Mouse (Mus musculus): ENCODE measurements around the gene Gm49336. TPM values are rescaled to one million over a fixed set of nuclear protein-coding genes. Genes with fewer than 3 reads are reported as not detected.

Gene Gm49336
- total and polyA plus RNA-seq, 2 experiments from 2014 or later, result 33.1 to 78.3 TPM

DNA sequence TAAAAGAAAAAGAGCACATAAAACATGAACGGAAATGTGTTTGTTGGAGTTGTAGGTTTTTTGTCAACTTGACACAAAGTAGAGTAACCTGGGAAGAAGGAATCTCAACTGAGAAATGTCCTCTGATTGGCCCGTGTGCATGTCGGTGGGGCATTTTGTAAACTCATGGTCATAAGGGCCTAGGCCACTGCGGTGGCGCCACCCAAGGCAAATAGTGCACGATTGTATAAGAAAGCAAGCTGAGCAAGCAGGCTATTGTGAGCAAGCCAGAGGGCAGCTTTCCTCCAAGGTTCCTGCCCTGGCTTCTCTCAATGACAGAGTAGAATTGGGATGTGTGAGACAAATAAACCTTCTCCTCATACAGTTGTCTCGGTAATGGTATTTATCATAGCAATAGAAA is 42.1 kb downstream of the Gm49336 start:
- H3K27me3 ChIP-seq (ENCODE audit: insufficient read depth, low read length), result no peaks in the 10 kb centered on the region
- WGBS, result 90% methylated on average over 7 of the region's 7 CpGs

DNA sequence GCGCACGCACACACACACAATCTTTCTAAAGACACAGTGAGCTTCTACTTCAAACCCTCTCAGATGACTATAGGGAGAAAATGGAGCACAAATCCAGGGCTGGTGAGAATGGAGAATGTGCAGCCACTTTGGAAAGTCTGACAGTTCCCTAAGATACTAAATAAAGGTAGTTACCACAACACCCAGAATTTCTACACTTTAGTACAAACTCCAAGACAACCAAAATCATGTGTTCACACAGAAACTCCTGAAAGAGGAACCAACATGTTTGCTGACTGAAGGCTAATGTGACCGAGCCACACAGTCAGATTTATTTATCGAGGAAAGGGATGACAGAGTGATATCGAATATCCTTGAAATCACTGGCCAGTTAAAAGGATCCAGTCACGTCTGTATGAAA is 46.3 kb downstream of the Gm49336 start:
- H3K9ac ChIP-seq (replicated peaks; ENCODE audit: low read length), result no peak overlapping the region
- TF ChIP-seq CTCF (IDR thresholded peaks at IDR 0.05; ENCODE audit: low read depth), result no peak
- H3K4me3 ChIP-seq (ENCODE audit: low read length), result no peak overlapping the region
- H3K4me1 ChIP-seq (ENCODE audit: insufficient read depth, low read length), result no peaks in the 10 kb centered on the region
- no peaks in the 10 kb centered on the region for H3K36me3 ChIP-seq (ENCODE audit: insufficient read depth, low read length)
- H3K27me3 ChIP-seq (ENCODE audit: insufficient read depth, low read length), result no peaks in the 10 kb centered on the region
- no peak overlapping the region for H3K4me2 ChIP-seq (ENCODE audit: low read depth, low read length)
- 93% methylated on average over 6 of the region's 6 CpGs for WGBS
- no peak overlapping the region for H3K27ac ChIP-seq
- ATAC-seq (no peak), DNase-seq (ENCODE audit: low spot score) (no peak)
- H3K9me3 ChIP-seq (ENCODE audit: low read length), result no peaks in the 10 kb centered on the region

More for the DNA sequence above, 42.1 kb downstream of the Gm49336 start:
- no peak overlapping the region for H3K9ac ChIP-seq (replicated peaks; ENCODE audit: low read length)
- H3K36me3 ChIP-seq (ENCODE audit: insufficient read depth, low read length), result no peaks in the 10 kb centered on the region
- no peak for ATAC-seq
- H3K27ac ChIP-seq, result no peak overlapping the region
- H3K4me3 ChIP-seq (ENCODE audit: low read length), result no peak overlapping the region
- TF ChIP-seq CTCF (IDR thresholded peaks at IDR 0.05; ENCODE audit: low read depth), result no peak
- no peak overlapping the region for H3K4me2 ChIP-seq (ENCODE audit: low read depth, low read length)
- H3K9me3 ChIP-seq (ENCODE audit: low read length), result no peaks in the 10 kb centered on the region
- no peak for DNase-seq (ENCODE audit: low spot score)
- H3K4me1 ChIP-seq (ENCODE audit: insufficient read depth, low read length), result no peaks in the 10 kb centered on the region

DNA sequence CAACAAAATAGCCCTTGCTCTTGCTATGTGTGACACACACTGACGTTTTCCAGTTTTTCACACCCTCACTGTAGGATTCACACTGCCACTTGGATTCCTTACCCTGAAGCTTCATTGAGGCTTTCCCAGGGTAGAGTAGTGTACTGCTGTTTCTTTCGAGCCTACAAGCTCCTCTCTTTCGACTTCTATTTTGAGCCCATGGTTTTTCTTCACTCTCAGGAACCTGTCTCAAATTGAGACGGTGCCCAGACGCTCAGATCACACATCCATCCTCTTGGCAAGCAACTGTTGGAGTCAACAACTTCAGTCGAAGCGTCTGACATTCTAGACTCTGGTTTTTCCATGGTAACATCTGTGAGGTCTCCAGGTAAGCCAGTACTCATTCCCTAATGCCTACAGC is 54.4 kb downstream of the Gm49336 start, which contains the start of gene Atp8a2:
TSS of gene Atp8a2 (minus strand) at position 296 of the 400 bp plus-strand sequence.
- DNase-seq (ENCODE audit: low spot score) (no peak), ATAC-seq (no peak)
- 76% methylated on average over 7 of the region's 7 CpGs for WGBS
- Histone ChIP-seq H3K9ac (replicated peaks; ENCODE audit: low read length) (no peak within 1 kb of the TSS), H3K4me3 (ENCODE audit: low read length) (no peak within 1 kb of the TSS), H3K4me1 (ENCODE audit: insufficient read depth, low read length) (no peaks in the 10 kb centered on the region), H3K9me3 (ENCODE audit: low read length) (no peaks in the 10 kb centered on the region), H3K27ac (no peak within 1 kb of the TSS), H3K4me2 (ENCODE audit: low read depth, low read length) (no peak within 1 kb of the TSS), H3K36me3 (ENCODE audit: insufficient read depth, low read length) (no peaks in the 10 kb centered on the region), H3K27me3 (ENCODE audit: insufficient read depth, low read length) (no peaks in the 10 kb centered on the region)
- TF ChIP-seq CTCF (IDR thresholded peaks at IDR 0.05; ENCODE audit: low read depth), result no peak

DNA sequence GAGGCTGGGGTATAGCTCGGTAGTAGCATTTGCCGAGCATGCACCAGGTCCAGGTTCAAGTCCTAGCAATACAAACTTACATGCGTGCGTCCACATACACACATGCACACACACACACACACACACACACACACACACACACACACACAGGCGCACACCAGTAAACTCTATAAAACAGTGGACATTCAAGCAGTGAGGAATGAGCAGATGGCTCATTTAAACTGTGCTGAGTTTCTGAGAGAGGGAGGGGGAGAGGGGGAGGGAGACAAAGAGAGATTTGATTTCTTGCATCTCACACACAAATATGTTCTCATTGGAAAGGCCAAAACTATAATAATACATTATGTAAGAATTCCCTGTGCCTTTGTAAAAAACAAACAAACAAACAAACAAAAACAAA is 55.3 kb downstream of the Gm49336 start:
- H3K36me3 ChIP-seq (ENCODE audit: insufficient read depth, low read length), result no peaks in the 10 kb centered on the region
- no peaks in the 10 kb centered on the region for H3K4me1 ChIP-seq (ENCODE audit: insufficient read depth, low read length)
- ATAC-seq (no peak), DNase-seq (ENCODE audit: low spot score) (no peak)
- no peak overlapping the region for H3K4me3 ChIP-seq (ENCODE audit: low read length)
- no peaks in the 10 kb centered on the region for H3K9me3 ChIP-seq (ENCODE audit: low read length)
- no peak overlapping the region for H3K27ac ChIP-seq
- WGBS, result 81% methylated on average over 5 of the region's 5 CpGs
- H3K9ac ChIP-seq (replicated peaks; ENCODE audit: low read length), result no peak overlapping the region
- no peak overlapping the region for H3K4me2 ChIP-seq (ENCODE audit: low read depth, low read length)
- no peak for TF ChIP-seq CTCF (IDR thresholded peaks at IDR 0.05; ENCODE audit: low read depth)
- H3K27me3 ChIP-seq (ENCODE audit: insufficient read depth, low read length), result no peaks in the 10 kb centered on the region

DNA sequence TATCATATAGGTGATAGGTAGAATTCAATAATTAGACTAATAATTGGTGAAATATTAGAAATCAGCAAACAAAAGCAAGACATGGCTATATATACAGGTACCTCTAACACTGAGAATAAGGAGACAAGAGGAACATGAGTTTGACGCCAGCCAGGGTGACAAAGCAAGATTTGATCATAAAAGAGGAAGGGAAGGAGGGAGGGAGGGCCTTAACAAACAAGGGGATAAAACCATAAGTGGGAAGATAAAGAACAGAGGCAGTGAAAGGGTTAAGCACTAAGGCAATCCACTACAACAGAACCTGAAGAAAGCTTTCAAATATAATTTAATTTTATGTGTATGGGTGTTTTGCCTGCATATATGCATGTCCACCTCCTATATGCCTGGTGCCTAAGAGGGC is 56.7 kb downstream of the Gm49336 start:
- Histone ChIP-seq H3K27me3 (ENCODE audit: insufficient read depth, low read length) (no peaks in the 10 kb centered on the region), H3K27ac (no peak overlapping the region), H3K9ac (replicated peaks; ENCODE audit: low read length) (no peak overlapping the region), H3K36me3 (ENCODE audit: insufficient read depth, low read length) (no peaks in the 10 kb centered on the region), H3K4me3 (ENCODE audit: low read length) (no peak overlapping the region), H3K4me2 (ENCODE audit: low read depth, low read length) (no peak overlapping the region), H3K4me1 (ENCODE audit: insufficient read depth, low read length) (no peaks in the 10 kb centered on the region), H3K9me3 (ENCODE audit: low read length) (no peaks in the 10 kb centered on the region)
- no peak for DNase-seq (ENCODE audit: low spot score)
- 86% methylated on average over 1 of the region's 1 CpGs for WGBS
- no peak for ATAC-seq
- TF ChIP-seq CTCF (IDR thresholded peaks at IDR 0.05; ENCODE audit: low read depth), result no peak

DNA sequence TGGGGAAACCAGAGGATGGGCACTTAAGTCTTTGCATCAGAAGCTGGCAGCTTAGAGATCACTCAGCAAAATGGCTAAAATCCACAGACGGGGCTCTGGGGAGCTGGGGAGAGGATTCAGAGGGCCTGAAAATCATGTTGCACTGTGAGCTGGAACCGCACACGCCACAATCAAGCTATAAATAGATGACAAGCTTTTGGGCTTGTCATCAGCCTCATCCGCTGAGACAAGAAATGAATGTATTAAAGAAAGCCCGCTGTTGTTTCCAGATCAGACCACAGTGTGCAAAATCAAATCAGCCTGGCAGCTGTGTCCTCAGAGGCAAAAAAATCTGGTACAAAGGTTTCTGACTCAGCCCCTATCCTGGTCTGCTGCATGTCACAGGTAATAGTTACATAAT is 61.5 kb downstream of the Gm49336 start:
- no peak for ATAC-seq
- no peaks in the 10 kb centered on the region for H3K4me1 ChIP-seq (ENCODE audit: insufficient read depth, low read length)
- no peaks in the 10 kb centered on the region for H3K9me3 ChIP-seq (ENCODE audit: low read length)
- no peak overlapping the region for H3K27ac ChIP-seq
- no peak for TF ChIP-seq CTCF (IDR thresholded peaks at IDR 0.05; ENCODE audit: low read depth)
- WGBS, result 74% methylated on average over 5 of the region's 5 CpGs
- H3K4me3 ChIP-seq (ENCODE audit: low read length), result no peak overlapping the region
- no peak overlapping the region for H3K9ac ChIP-seq (replicated peaks; ENCODE audit: low read length)
- no peaks in the 10 kb centered on the region for H3K36me3 ChIP-seq (ENCODE audit: insufficient read depth, low read length)
- no peak for DNase-seq (ENCODE audit: low spot score)
- H3K27me3 ChIP-seq (ENCODE audit: insufficient read depth, low read length), result no peaks in the 10 kb centered on the region
- H3K4me2 ChIP-seq (ENCODE audit: low read depth, low read length), result no peak overlapping the region

DNA sequence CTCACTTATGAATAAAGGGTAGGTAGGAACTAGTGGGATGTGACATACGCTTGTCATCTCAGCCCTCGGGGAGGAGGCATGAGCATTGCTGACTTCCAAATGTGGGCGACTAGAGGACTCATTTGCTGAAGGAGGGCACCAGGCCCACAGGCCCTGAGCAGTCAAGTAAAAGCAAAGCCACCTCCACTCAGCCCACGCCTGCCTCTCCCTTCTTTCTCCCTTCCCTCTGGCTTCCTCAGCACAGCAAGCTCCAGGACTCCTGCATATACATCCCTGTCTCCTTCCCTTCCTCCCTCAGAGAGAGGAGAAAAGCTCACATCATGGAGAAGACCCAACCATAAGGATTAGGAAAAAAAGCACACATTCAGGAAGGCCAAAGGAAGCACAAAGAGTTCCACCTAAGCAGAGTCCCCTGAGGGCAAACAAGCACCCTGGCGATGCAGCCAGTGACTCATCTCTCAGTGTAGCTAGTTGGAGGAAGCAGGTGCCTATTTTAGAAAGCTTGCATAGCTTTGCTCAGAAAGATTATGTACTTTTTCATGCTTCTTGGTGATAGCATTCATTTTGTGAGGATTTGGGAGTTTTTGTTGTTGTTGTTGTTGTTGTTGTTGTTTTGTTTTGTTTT is 63.0 kb downstream of the Gm49336 start:
- TF ChIP-seq CTCF (IDR thresholded peaks at IDR 0.05; ENCODE audit: low read depth), result no peak
- 81% methylated on average over 5 of the region's 5 CpGs for WGBS
- ATAC-seq, result no peak

More for the DNA sequence above, 63.0 kb downstream of the Gm49336 start:
- H3K9me3 ChIP-seq (ENCODE audit: low read length), result no peaks in the 10 kb centered on the region
- DNase-seq (ENCODE audit: low spot score), result no peak
- H3K9ac ChIP-seq (replicated peaks; ENCODE audit: low read length), result no peak overlapping the region
- no peaks in the 10 kb centered on the region for H3K36me3 ChIP-seq (ENCODE audit: insufficient read depth, low read length)
- no peaks in the 10 kb centered on the region for H3K27me3 ChIP-seq (ENCODE audit: insufficient read depth, low read length)
- H3K4me1 ChIP-seq (ENCODE audit: insufficient read depth, low read length), result no peaks in the 10 kb centered on the region
- no peak overlapping the region for H3K4me3 ChIP-seq (ENCODE audit: low read length)
- H3K4me2 ChIP-seq (ENCODE audit: low read depth, low read length), result no peak overlapping the region
- no peak overlapping the region for H3K27ac ChIP-seq

Data from hindbrain, postnatal 0 days (tissue).